Mouse (Mus musculus) cerebral cortex, adult 2 months (tissue): ENCODE results near the gene Sult5a1.

Experiments used
- WGBS: fragments of 180-500 bp; shearing (Covaris S2); methylation state at CpG from one replicate; pipeline ENCODE4 v1.1.7; 2018; 5-methylcytosine and 5-hydroxymethylcytosine counted together

Gene Sult5a1

GRCm38 (mm10) chr8:123101735-123102685 lies 56.1 kb downstream of the Sult5a1 start, which contains the start of gene Rpl13:
Rpl13 (plus strand) TSS chr8:123102350.
- under 1% methylated on average over 56 of the region's 56 CpGs for WGBS

DNA sequence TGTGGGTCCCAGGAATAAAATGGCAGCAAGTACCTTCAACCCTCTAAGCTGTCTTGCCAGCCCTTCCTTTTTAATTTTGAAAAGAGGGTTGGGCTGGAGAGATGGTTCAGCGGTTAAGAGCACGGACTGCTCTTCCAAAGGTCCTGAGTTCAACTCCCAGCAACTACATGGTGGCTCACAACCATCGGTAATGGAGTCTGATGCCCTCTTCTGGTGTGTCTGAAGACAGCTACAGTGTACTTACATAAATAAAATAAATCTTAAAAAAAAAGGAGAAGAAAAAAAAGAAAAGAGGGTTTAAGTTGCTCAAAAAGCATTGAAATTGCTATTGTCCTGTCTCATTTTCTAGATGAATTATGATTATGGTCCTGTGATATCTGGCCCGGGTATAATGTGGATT lies 56.9 kb downstream of the Sult5a1 start:
- 81% methylated on average over 4 of the region's 4 CpGs for WGBS

- 60% methylated on average over 8 of the region's 8 CpGs for WGBS
Observed at GRCm38 (mm10) chr8:123100288-123100687, 57.8 kb downstream of the Sult5a1 start.

DNA sequence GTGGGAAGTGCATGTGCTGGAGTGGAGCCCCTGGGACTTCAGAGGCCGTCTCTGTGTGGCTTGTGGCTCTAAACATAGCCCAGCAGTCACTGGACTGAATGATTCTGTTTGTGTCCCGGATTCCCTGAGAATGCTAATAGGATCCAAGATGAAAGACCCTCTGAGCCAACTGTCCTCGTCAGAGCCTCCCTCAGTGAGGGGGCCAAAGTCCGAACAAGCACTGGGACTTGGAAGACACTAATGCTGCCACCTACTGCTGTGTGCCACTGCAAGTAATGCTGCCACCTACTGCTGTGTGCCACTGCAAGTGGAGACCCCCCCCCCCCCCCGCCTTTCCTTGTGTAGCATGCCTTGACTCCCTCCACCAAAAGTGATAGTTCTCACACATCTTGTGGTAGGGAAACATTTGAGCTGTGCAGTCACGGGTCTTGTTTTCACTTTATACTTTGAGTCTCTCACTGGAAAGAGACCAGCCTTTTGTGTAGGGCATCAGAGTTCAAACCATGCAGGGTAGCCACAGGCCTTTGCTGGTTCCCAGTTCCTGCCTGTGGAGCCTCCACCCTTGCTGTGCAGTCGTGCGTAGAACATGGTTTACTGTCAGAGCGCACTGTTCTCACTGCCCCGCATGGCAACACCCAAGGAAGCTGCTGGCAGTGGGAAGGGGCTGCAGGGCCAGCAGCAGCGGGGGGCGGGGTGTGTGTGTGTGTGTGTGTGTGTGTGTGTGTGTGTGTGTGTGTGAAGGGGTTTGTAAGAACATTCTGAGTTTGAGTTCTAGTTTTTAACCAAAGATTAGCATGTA lies 60.1 kb downstream of the Sult5a1 start:
- WGBS = 60% methylated on average over 12 of the region's 12 CpGs

DNA sequence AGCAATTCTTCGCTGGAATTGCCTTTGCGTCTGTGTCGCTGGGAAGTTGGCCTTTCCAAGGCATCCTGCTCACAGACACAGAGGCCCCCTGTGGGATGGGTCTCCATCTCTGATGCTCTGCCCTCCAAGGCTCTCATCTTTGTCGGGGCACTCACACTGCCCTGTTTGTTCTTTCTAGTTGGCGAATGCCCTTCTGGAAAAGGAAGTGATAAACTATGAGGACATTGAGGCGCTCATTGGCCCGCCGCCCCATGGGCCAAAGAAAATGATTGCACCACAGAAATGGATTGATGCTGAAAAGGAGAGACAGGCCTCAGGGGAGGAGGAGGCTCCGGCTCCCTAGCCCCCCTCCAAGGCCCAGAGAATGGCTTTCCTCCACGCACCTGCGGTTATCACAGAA lies 60.9 kb downstream of the Sult5a1 start:
- 69% methylated on average over 11 of the region's 11 CpGs for WGBS
